Mouse (Mus musculus) adrenal gland, adult 2 months (tissue): ENCODE measurements around the gene Cabin1. TPM values are rescaled to one million over a fixed set of nuclear protein-coding genes. Genes with fewer than 3 reads are reported as not detected.

Experiments used
- polyA plus RNA-seq: library from polyadenylated mRNA; depleted of rRNA; stranded (reverse); fragments of >200 nt; gene quantifications from 2 replicates; pipeline ENCODE4 v1.2.3, GENCODE M21; 2012; rRNA removed
- total RNA-seq, 2 experiments: library from RNA; stranded (reverse); gene quantifications; 2 replicates each; pipeline ENCODE4 v1.2.3; 2021

Gene Cabin1
- total and polyA plus RNA-seq, 3 experiments = 24.2 to 42.6 (median 31.9) TPM

Other genes starting within 250 kb of the Cabin1 start
- 10 to 100 TPM; 87.1 to 92.8 TPM for gene Snrpd3, start 246.8 kb downstream of the Cabin1 start, total RNA-seq
- gene Snrpd3, start 246.8 kb downstream of the Cabin1 start, polyA plus RNA-seq = 1.7 and 3.6 TPM in 2 replicates
- 10 to 100 TPM; 25.9 to 26.0 TPM for gene Gucd1, start 246.4 kb downstream of the Cabin1 start, total RNA-seq
- gene Gucd1, start 246.4 kb downstream of the Cabin1 start, polyA plus RNA-seq = 56.1 and 74.1 TPM in 2 replicates
- gene Lrrc75b, start 204.0 kb downstream of the Cabin1 start, total RNA-seq = under 1 TPM; 0.14 to 0.41 TPM
- gene Lrrc75b, start 204.0 kb downstream of the Cabin1 start, polyA plus RNA-seq = 0.17 and 0.30 TPM in 2 replicates
- gene Ggt1, start 202.7 kb downstream of the Cabin1 start, total RNA-seq = not detected
- gene Ggt1, start 202.7 kb downstream of the Cabin1 start, polyA plus RNA-seq = 0.15 and 0.20 TPM in 2 replicates
- 1 to 10 TPM; 5.4 to 7.1 TPM for gene Ggt5, start 175.0 kb downstream of the Cabin1 start, total RNA-seq
- 52.7 and 56.5 TPM in 2 replicates for gene Ggt5, start 175.0 kb downstream of the Cabin1 start, polyA plus RNA-seq
- gene Susd2, start 120.3 kb downstream of the Cabin1 start, total RNA-seq = 10 to 100 TPM; 10.7 to 13.5 TPM
- gene Susd2, start 120.3 kb downstream of the Cabin1 start, polyA plus RNA-seq = 23.3 and 31.3 TPM in 2 replicates
- 100 to 1,000 TPM; 177 to 205 TPM for gene Ddt, start 9.1 kb upstream of the Cabin1 start, total RNA-seq
- gene Ddt, start 9.1 kb upstream of the Cabin1 start, polyA plus RNA-seq = 240 and 255 TPM in 2 replicates
- not detected for gene Gm20441, start 16.6 kb upstream of the Cabin1 start, total RNA-seq
- gene Gm20441, start 16.6 kb upstream of the Cabin1 start, polyA plus RNA-seq = not detected in 2 replicates
- gene Gstt3, start 17.1 kb upstream of the Cabin1 start, total RNA-seq = 10 to 100 TPM; 16.9 to 28.9 TPM
- 14.6 and 17.2 TPM in 2 replicates for gene Gstt3, start 17.1 kb upstream of the Cabin1 start, polyA plus RNA-seq
- gene Gstt1, start 34.2 kb upstream of the Cabin1 start, total RNA-seq = 10 to 100 TPM; 52.0 to 64.8 TPM
- gene Gstt1, start 34.2 kb upstream of the Cabin1 start, polyA plus RNA-seq = 50.9 and 61.2 TPM in 2 replicates
- not detected for gene Gstt4, start 58.2 kb upstream of the Cabin1 start, total RNA-seq
- not detected in 2 replicates for gene Gstt4, start 58.2 kb upstream of the Cabin1 start, polyA plus RNA-seq
- gene Gstt2, start 73.1 kb upstream of the Cabin1 start, total RNA-seq = 10 to 100 TPM; 32.9 to 36.6 TPM
- gene Gstt2, start 73.1 kb upstream of the Cabin1 start, polyA plus RNA-seq = 136 and 153 TPM in 2 replicates
- gene Mif, start 95.9 kb upstream of the Cabin1 start, total RNA-seq = 100 to 1,000 TPM; 268 to 376 TPM
- gene Mif, start 95.9 kb upstream of the Cabin1 start, polyA plus RNA-seq = 1,719 and 1,732 TPM in 2 replicates
- gene Derl3, start 129.1 kb upstream of the Cabin1 start, total RNA-seq = 1 to 10 TPM; 2.1 to 3.9 TPM
- 5.4 and 6.0 TPM in 2 replicates for gene Derl3, start 129.1 kb upstream of the Cabin1 start, polyA plus RNA-seq
- 10 to 100 TPM; 77.6 to 87.4 TPM for gene Smarcb1, start 157.3 kb upstream of the Cabin1 start, total RNA-seq
- 103 and 115 TPM in 2 replicates for gene Smarcb1, start 157.3 kb upstream of the Cabin1 start, polyA plus RNA-seq
- gene Chchd10, start 168.8 kb upstream of the Cabin1 start, total RNA-seq = 1,000 to 10,000 TPM; 1,273 to 1,367 TPM
- gene Chchd10, start 168.8 kb upstream of the Cabin1 start, polyA plus RNA-seq = 4,822 and 7,346 TPM in 2 replicates
- 10 to 100 TPM in 1 of 2 experiments, 1 to 10 TPM in 1; 5.1 to 14.8 TPM for gene Mmp11, start 172.2 kb upstream of the Cabin1 start, total RNA-seq
- 26.7 and 48.0 TPM in 2 replicates for gene Mmp11, start 172.2 kb upstream of the Cabin1 start, polyA plus RNA-seq
- 1 to 10 TPM; 2.2 to 4.0 TPM for gene Gm867, start 176.3 kb upstream of the Cabin1 start, total RNA-seq
- gene Gm867, start 176.3 kb upstream of the Cabin1 start, polyA plus RNA-seq = 0.93 and 1.9 TPM in 2 replicates
- not detected for gene Vpreb3, start 178.7 kb upstream of the Cabin1 start, total RNA-seq
- gene Vpreb3, start 178.7 kb upstream of the Cabin1 start, polyA plus RNA-seq = 1.1 and 2.0 TPM in 2 replicates
- gene Gm5134, start 190.2 kb upstream of the Cabin1 start, total RNA-seq = not detected
- 0.03 and 0.11 TPM in 2 replicates for gene Gm5134, start 190.2 kb upstream of the Cabin1 start, polyA plus RNA-seq